Mouse (Mus musculus) intestine, postnatal 0 days (tissue): Measurements from ENCODE around the gene Prm2. TPM values are rescaled to one million over a fixed set of nuclear protein-coding genes. Genes with fewer than 3 reads are reported as not detected.

Experiments used
- ATAC-seq: fragments of 200-750 bp; cut with Nextera tagmentation; 2 replicates; pipeline ENCODE4 v1.8.0; 2017; ENCODE audit warnings: mild to moderate bottlenecking, moderate TSS enrichment, moderate library complexity
- H3K27ac ChIP-seq: fragments of 300-500 bp; sonication (generic); 2 replicates; pipeline ENCODE4 v1.5.1; 2014; ENCODE audit warnings: mild to moderate bottlenecking, low read depth, low read length, moderate library complexity
- H3K27me3 ChIP-seq: fragments of 300-500 bp; sonication (generic); replicated peaks from 2 replicates; pipeline ENCODE4 v1.6.1; 2014; ENCODE audit warnings: low read length, mixed read lengths; ENCODE audit not compliant: control insufficient read depth, insufficient read depth
- H3K36me3 ChIP-seq: fragments of 300-500 bp; sonication (generic); 2 replicates; pipeline ENCODE4 v1.6.1; 2014; ENCODE audit warnings: mild to moderate bottlenecking, moderate library complexity; ENCODE audit not compliant: control insufficient read depth, insufficient read depth
- H3K4me1 ChIP-seq: fragments of 300-500 bp; sonication (generic); replicated peaks from 2 replicates; pipeline ENCODE4 v1.6.1; 2014; ENCODE audit warnings: antibody characterized with exemption, low read length, mixed read lengths; ENCODE audit not compliant: control insufficient read depth, insufficient read depth
- H3K4me2 ChIP-seq: fragments of 300-500 bp; sonication (generic); replicated peaks from 2 replicates; pipeline ENCODE4 v1.6.1; 2014; ENCODE audit warnings: low read depth, mild to moderate bottlenecking, moderate library complexity
- H3K4me3 ChIP-seq: fragments of 300-500 bp; sonication (generic); 2 replicates; pipeline ENCODE4 v1.5.1; 2014; ENCODE audit warnings: low read depth, low read length
- H3K9ac ChIP-seq: fragments of 300-500 bp; sonication (generic); 2 replicates; pipeline ENCODE4 v1.6.1; 2014; ENCODE audit warnings: mild to moderate bottlenecking, low read depth, low read length
- H3K9me3 ChIP-seq: fragments of 300-500 bp; sonication (generic); 2 replicates; pipeline ENCODE4 v1.6.1; 2016; ENCODE audit warnings: mixed run types; ENCODE audit not compliant: control insufficient read depth
- CTCF ChIP-seq: sonication (generic); IDR thresholded peaks from 2 replicates; pipeline ENCODE4 v1.5.1; 2016; ENCODE audit warnings: low read depth, mild to moderate bottlenecking, control low read depth, antibody characterized with exemption, moderate library complexity
- WGBS: fragments of 180-500 bp; shearing (Covaris S2); extraction: QIAGEN DNeasy Blood & Tissue Kit; methylation state at CpG from one replicate; pipeline ENCODE4 v1.1.7; 2014; 5-methylcytosine and 5-hydroxymethylcytosine counted together
- polyA plus RNA-seq: library from polyadenylated mRNA; unstranded; fragments of >200 nt; fragmentation: Nextera tagmentation; extraction: Ambion mirVana; gene quantifications from 2 replicates; pipeline ENCODE4 v1.2.1, GENCODE M21; 2015

The Prm2 gene
- polyA plus RNA-seq, 1 experiment from 2014 or later = not detected

GRCm38 (mm10) chr16:10790702-10791101 is 5.2 kb downstream of the Prm2 start, which contains the start of gene Prm3:
Gene Prm3, minus strand, starts transcription at chr16:10790914.
- Histone ChIP-seq H3K4me3 (no peak within 1 kb of the TSS), H3K4me1 (no peaks in the 10 kb centered on the region), H3K36me3 (no peaks in the 10 kb centered on the region), H3K27ac (no peak within 1 kb of the TSS), H3K4me2 (no peak within 1 kb of the TSS), H3K9me3 (no peaks in the 10 kb centered on the region), H3K27me3 (0 out of 2 replicates have a peak, but pooled peaks cover 6% of the 10 kb centered on the region), H3K9ac (no peak within 1 kb of the TSS)
- no peak for TF ChIP-seq CTCF
- 84% methylated on average over 9 of the region's 9 CpGs for WGBS
- no peak for ATAC-seq

DNA sequence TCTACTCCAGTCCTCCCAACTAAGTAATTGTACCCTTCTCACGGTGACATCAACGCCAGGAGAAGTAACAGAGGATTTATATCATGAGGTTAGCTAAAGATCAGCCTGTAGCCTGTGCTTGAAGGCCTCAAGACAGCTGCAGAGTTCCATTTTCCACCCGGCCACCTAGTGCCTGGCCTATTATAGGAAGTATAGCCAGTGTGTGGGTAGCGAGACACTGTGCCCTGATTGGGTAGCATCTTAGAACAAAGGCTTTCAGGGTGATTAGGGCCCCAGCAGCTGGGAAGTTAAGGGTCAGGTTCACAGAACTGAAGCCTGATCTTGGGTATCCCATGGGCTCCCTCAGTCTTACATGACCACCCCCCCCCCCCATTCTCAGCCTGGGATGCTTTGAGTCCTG is 7.1 kb downstream of the Prm2 start:
- no peaks in the 10 kb centered on the region for H3K27me3 ChIP-seq
- no peak overlapping the region for H3K9ac ChIP-seq
- 82% methylated on average over 4 of the region's 4 CpGs for WGBS
- H3K4me2 ChIP-seq = no peak overlapping the region
- no peak for ATAC-seq
- no peaks in the 10 kb centered on the region for H3K36me3 ChIP-seq
- no peak for TF ChIP-seq CTCF
- no peaks in the 10 kb centered on the region for H3K9me3 ChIP-seq
- 0 out of 2 replicates have a peak, but pooled peaks cover 6% of the 10 kb centered on the region for H3K4me1 ChIP-seq
- H3K27ac ChIP-seq = no peak overlapping the region
- no peak overlapping the region for H3K4me3 ChIP-seq

- no peaks in the 10 kb centered on the region for H3K27me3 ChIP-seq
- 45% methylated on average over 16 of the region's 16 CpGs for WGBS
- no peak within 1 kb of the TSS for H3K4me2 ChIP-seq
- no peak for ATAC-seq
- no peak within 1 kb of the TSS for H3K9ac ChIP-seq
- no peak for TF ChIP-seq CTCF
- no peaks in the 10 kb centered on the region for H3K36me3 ChIP-seq
- H3K4me3 ChIP-seq = no peak within 1 kb of the TSS
- no peak within 1 kb of the TSS for H3K27ac ChIP-seq
- H3K4me1 ChIP-seq = 0 out of 2 replicates have a peak, but pooled peaks cover 8% of the 10 kb centered on the region
- no peaks in the 10 kb centered on the region for H3K9me3 ChIP-seq
Measured at GRCm38 (mm10) chr16:10788271-10788670, 7.7 kb downstream of the Prm2 start, which contains the start of gene Tnp2. Gene Tnp2, minus strand, starts transcription at chr16:10788660.

GRCm38 (mm10) chr16:10787548-10788058 is 8.3 kb downstream of the Prm2 start:
- H3K9me3 ChIP-seq = no peaks in the 10 kb centered on the region
- no peaks in the 10 kb centered on the region for H3K36me3 ChIP-seq
- no peaks in the 10 kb centered on the region for H3K27me3 ChIP-seq
- ATAC-seq = no peak
- TF ChIP-seq CTCF = peak; percentile 28; the same call in 1 of the 2 replicates
- WGBS = 76% methylated on average over 7 of the region's 7 CpGs
- H3K4me2 ChIP-seq = no peak overlapping the region
- no peak overlapping the region for H3K27ac ChIP-seq
- H3K4me1 ChIP-seq = 0 out of 2 replicates have a peak, but pooled peaks cover 8% of the 10 kb centered on the region
- H3K4me3 ChIP-seq = no peak overlapping the region
- no peak overlapping the region for H3K9ac ChIP-seq

DNA sequence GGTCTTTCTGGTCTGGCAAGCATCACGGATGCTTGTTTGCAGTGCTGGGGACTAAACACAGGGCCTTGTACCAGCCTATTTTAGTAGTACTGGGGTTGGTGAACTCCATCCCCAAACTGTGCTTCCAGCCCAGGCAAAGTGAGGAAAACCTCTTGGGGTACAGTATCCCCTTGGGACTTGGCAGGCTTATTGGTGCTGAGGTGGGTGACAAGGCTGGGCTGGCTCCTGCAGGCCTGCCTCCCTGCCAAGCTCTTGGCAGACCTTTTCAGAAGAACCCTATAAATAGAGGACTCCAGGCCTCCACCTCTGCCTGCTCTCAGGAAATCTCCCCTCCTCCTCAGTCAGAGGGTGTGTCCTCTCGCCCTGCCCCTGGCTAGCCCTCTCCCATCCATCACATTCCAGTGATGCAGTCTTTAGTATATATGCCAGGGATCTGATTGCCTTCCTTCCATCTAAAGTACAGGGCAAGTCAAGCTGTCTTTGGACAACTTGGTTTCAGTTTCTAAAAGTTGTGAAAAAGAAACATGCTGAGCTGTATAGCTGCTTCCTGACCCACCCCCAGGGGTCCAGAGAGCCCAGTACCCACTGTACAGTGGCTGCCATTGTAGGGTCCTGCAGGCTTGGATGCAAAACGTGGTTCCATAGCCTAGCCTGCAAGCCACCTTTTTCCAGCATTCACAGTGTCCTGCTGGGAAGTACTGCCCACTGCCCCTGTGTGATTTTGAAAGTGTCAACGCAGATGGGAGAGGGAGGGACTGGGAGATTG is 9.0 kb downstream of the Prm2 start:
- no peak overlapping the region for H3K4me3 ChIP-seq
- WGBS = 71% methylated on average over 4 of the region's 4 CpGs
- 0 out of 2 replicates have a peak overlapping the region, but pooled peaks have one; percentile 97 for H3K27ac ChIP-seq
- no peaks in the 10 kb centered on the region for H3K27me3 ChIP-seq
- H3K36me3 ChIP-seq = no peaks in the 10 kb centered on the region
- no peak overlapping the region for H3K9ac ChIP-seq
- H3K4me1 ChIP-seq = 0 out of 2 replicates have a peak, but pooled peaks cover 8% of the 10 kb centered on the region
- no peak for ATAC-seq
- H3K4me2 ChIP-seq = no peak overlapping the region
- no peak for TF ChIP-seq CTCF
- H3K9me3 ChIP-seq = no peaks in the 10 kb centered on the region

DNA sequence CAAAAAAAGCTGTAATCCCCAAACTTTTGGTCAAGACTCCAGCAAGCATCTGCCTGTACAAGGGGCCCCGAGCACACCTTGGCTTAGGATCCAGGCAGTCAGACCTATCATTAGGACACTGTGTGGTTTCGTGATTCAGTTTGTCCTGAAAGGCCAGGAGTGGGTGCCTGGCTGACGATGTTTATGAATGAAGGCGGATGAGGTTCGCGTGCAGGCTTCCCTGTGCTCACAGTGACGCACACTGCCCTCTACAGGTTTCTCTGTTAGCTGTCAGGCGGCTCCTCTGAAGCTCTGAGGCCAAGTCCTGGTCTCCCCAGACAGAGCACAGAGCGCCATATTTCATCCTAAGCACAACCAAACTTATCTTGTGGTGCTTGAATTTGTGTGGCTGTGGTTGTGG is 9.6 kb downstream of the Prm2 start:
- Histone ChIP-seq H3K36me3 (no peaks in the 10 kb centered on the region), H3K9ac (peak overlapping the region; percentile 77), H3K27me3 (no peaks in the 10 kb centered on the region), H3K27ac (peak overlapping the region; percentile 97), H3K4me2 (peak overlapping the region; percentile 100), H3K4me3 (peak overlapping the region; percentile 81), H3K9me3 (no peaks in the 10 kb centered on the region), H3K4me1 (0 out of 2 replicates have a peak, but pooled peaks cover 8% of the 10 kb centered on the region)
- WGBS = 3% methylated on average over 9 of the region's 9 CpGs
- ATAC-seq = peak; percentile 44
- peak; percentile 95 for TF ChIP-seq CTCF
